Mouse (Mus musculus): Measurements from ENCODE around the gene Scn8a.

DNA sequence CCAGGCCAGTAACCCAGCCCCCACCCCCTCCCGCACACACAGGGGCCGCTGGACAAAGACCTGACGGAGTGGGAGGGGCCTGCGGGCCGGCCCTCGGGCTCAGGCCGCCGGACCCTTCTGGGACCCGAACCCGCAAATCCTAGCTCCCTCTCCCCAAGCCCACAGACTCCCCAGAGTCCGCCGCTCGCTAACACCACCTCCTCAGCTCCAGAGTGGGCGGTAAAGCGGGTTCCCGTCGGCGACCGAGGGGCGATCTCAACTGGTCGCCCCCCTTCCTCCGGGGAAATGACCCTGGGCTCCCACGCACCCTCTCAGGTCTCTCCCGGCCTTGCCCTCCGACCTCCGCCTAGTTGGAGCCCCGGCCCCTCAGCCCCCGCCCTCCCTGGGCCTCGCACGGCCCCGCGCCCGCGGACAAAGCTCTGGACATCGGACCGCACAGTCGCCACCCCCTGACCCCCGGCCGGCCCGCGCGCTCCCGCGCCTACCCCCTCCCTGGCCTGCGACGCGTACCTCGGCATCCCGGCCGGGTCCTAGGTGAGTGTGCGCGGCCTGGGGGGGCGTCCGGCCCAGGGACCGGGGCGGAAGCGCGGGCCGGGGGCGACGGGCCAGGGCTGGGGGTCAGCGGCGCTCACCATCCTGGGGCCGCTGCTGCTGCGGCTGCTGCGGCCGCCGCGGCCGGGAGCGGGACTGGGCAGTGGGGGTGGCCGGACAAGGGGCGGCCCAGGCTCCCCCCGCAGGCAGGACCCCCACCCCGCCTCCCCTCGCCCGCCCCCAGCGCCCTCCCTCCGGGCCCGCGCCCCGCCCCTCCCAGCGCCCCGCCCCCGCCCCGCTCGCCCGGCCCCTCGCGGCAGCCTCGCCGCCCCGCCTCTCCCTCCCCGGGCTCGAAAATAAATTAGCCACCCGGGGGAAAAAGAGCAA is 208.4 kb downstream of the Scn8a start, which contains the start of gene Fignl2:
- TF ChIP-seq CTCF (conservative IDR thresholded peaks at IDR 0.05; ENCODE audit: insufficient read depth, insufficient read length, low read depth, low read length) = no peak
- no peak for TF ChIP-seq POLR2A (IDR thresholded peaks at IDR 0.05; ENCODE audit: low read depth, low read length)
